Mouse (Mus musculus) brain, embryonic 14.5 days (tissue): ENCODE measurements around the gene Dhodh.

ENCODE experiments used
- CTCF ChIP-seq: fragments of 200-500 bp; IDR thresholded peaks from 2 replicates; pipeline ENCODE4 v1.5.1; 2012; ENCODE audit warnings: inconsistent platforms, mild to moderate bottlenecking, moderate library complexity, borderline replicate concordance; ENCODE audit not compliant: insufficient read depth, insufficient read length; ENCODE audit errors: extremely low read depth
- POLR2A ChIP-seq: fragments of 200-500 bp; IDR thresholded peaks from 2 replicates; pipeline ENCODE4 v1.6.1; 2012; ENCODE audit warnings: mild to moderate bottlenecking, inconsistent platforms, borderline replicate concordance; ENCODE audit not compliant: poor library complexity, insufficient read depth, insufficient read length, severe bottlenecking; ENCODE audit errors: extremely low read depth

DNA sequence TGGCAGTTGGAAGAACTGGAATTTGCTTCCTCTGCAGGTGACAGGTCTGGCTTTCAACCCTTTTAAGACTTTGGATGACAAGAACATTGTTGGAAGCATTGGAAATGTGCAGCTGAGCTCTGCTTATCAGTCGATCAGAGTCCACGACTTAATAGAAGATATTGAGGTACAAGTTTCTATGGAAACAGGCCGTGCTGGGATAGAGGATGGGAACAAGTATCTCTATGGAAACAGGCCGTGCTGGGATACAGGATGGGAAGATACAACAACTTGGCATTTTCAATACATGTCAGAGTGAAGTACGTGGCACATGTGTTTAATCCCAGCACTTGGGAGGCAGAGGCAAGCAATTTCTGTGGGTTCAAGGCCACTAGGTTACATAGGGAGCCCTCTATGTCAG is 24.0 kb upstream of the Dhodh start:
- no peak for TF ChIP-seq CTCF
- no peak for TF ChIP-seq POLR2A
